Mouse (Mus musculus): ENCODE data around the gene Rgs8. TPM values are rescaled to one million over a fixed set of nuclear protein-coding genes. Genes with fewer than 3 reads are reported as not detected.

Gene Rgs8
- polyA plus RNA-seq, 2 experiments: 0.01 TPM; not detected in 1

GRCm38 (mm10) chr1:153730671-153731070 is 77.8 kb downstream of the Rgs8 start:
- Histone ChIP-seq H3K4me1 (replicated peaks; ENCODE audit: control insufficient read depth in 2 of 2, insufficient read depth in 2 of 2, low read length in 1 of 2) (no peaks in the 10 kb centered on the region), H3K9ac (replicated peaks) (no peak overlapping the region), H3K9me3 (ENCODE audit: control insufficient read depth, low read length) (no peaks in the 10 kb centered on the region), H3K27me3 (ENCODE audit: control insufficient read depth, insufficient read depth, low read length) (no peaks in the 10 kb centered on the region), H3K4me3 (ENCODE audit: insufficient read depth in 1 of 2, low read depth in 2 of 2, low read length in 2 of 2) (no peak overlapping the region), H3K27ac (no peak overlapping the region), H3K4me2 (ENCODE audit: low read depth) (no peak overlapping the region), H3K36me3 (replicated peaks; ENCODE audit: control insufficient read depth, insufficient read depth, low read depth) (no peaks in the 10 kb centered on the region)
- whole genome bisulfite sequencing (ENCODE audit: insufficient replicate concordance): 50% methylated on average over 3 of the region's 3 CpGs
- no peak for TF ChIP-seq CTCF (IDR thresholded peaks at IDR 0.05; ENCODE audit: low read depth)
- TF ChIP-seq EP300 (IDR thresholded peaks at IDR 0.05; ENCODE audit: low read depth): no peak
- no peak for ATAC-seq (ENCODE audit: insufficient read depth)
- DNase-seq (ENCODE audit: low read depth in 3 of 3, low spot score in 3 of 3): no peak

GRCm38 (mm10) chr1:153733181-153733580 is 80.4 kb downstream of the Rgs8 start:
- no peaks in the 10 kb centered on the region for H3K36me3 ChIP-seq (replicated peaks; ENCODE audit: control insufficient read depth, insufficient read depth, low read depth)
- no peaks in the 10 kb centered on the region for H3K4me1 ChIP-seq (replicated peaks; ENCODE audit: control insufficient read depth in 2 of 2, insufficient read depth in 2 of 2, low read length in 1 of 2)
- H3K4me2 ChIP-seq (ENCODE audit: low read depth): no peak overlapping the region
- H3K4me3 ChIP-seq (ENCODE audit: insufficient read depth in 1 of 2, low read depth in 2 of 2, low read length in 2 of 2): no peak overlapping the region
- no peaks in the 10 kb centered on the region; the same call in 1 of the 2 replicates for H3K27me3 ChIP-seq (ENCODE audit: control insufficient read depth, insufficient read depth, low read length)
- no peak overlapping the region for H3K27ac ChIP-seq
- no peak for DNase-seq (ENCODE audit: low read depth in 3 of 3, low spot score in 3 of 3)
- ATAC-seq (ENCODE audit: insufficient read depth): no peak
- WGBS (ENCODE audit: insufficient replicate concordance): 58% methylated on average over 9 of the region's 9 CpGs
- H3K9ac ChIP-seq (replicated peaks): no peak overlapping the region
- H3K9me3 ChIP-seq (ENCODE audit: control insufficient read depth, low read length): no peaks in the 10 kb centered on the region
- TF ChIP-seq CTCF (IDR thresholded peaks at IDR 0.05; ENCODE audit: low read depth) (no peak), EP300 (IDR thresholded peaks at IDR 0.05; ENCODE audit: low read depth) (no peak)

GRCm38 (mm10) chr1:153734866-153735265 is 82.0 kb downstream of the Rgs8 start:
- no peak for ATAC-seq (ENCODE audit: insufficient read depth)
- no peak overlapping the region for H3K27ac ChIP-seq
- no peak overlapping the region for H3K4me3 ChIP-seq (ENCODE audit: insufficient read depth in 1 of 2, low read depth in 2 of 2, low read length in 2 of 2)
- no peak overlapping the region for H3K4me2 ChIP-seq (ENCODE audit: low read depth)
- H3K9ac ChIP-seq (replicated peaks): no peak overlapping the region
- H3K4me1 ChIP-seq (replicated peaks; ENCODE audit: control insufficient read depth in 2 of 2, insufficient read depth in 2 of 2, low read length in 1 of 2): no peaks in the 10 kb centered on the region; a peak in 1 of 4 replicates
- H3K9me3 ChIP-seq (ENCODE audit: control insufficient read depth, low read length): no peaks in the 10 kb centered on the region
- TF ChIP-seq CTCF (IDR thresholded peaks at IDR 0.05; ENCODE audit: low read depth) (no peak), EP300 (IDR thresholded peaks at IDR 0.05; ENCODE audit: low read depth) (no peak)
- 57% methylated on average over 4 of the region's 4 CpGs for WGBS (ENCODE audit: insufficient replicate concordance)
- peaks cover 9% of the 10 kb centered on the region for H3K27me3 ChIP-seq (ENCODE audit: control insufficient read depth, insufficient read depth, low read length)
- DNase-seq (ENCODE audit: low read depth in 3 of 3, low spot score in 3 of 3): no peak
- no peaks in the 10 kb centered on the region for H3K36me3 ChIP-seq (replicated peaks; ENCODE audit: control insufficient read depth, insufficient read depth, low read depth)

GRCm38 (mm10) chr1:153736096-153736495 is 83.3 kb downstream of the Rgs8 start:
- ATAC-seq (ENCODE audit: insufficient read depth) (no peak), DNase-seq (ENCODE audit: low read depth in 3 of 3, low spot score in 3 of 3) (no peak)
- no peaks in the 10 kb centered on the region; a peak in 1 of 4 replicates for H3K4me1 ChIP-seq (replicated peaks; ENCODE audit: control insufficient read depth in 2 of 2, insufficient read depth in 2 of 2, low read length in 1 of 2)
- TF ChIP-seq CTCF (IDR thresholded peaks at IDR 0.05; ENCODE audit: low read depth) (no peak), EP300 (IDR thresholded peaks at IDR 0.05; ENCODE audit: low read depth) (no peak)
- no peak overlapping the region for H3K4me2 ChIP-seq (ENCODE audit: low read depth)
- H3K9ac ChIP-seq (replicated peaks): no peak overlapping the region
- H3K27me3 ChIP-seq (ENCODE audit: control insufficient read depth, insufficient read depth, low read length): peaks cover 19% of the 10 kb centered on the region
- no peak overlapping the region for H3K27ac ChIP-seq
- H3K36me3 ChIP-seq (replicated peaks; ENCODE audit: control insufficient read depth, insufficient read depth, low read depth): no peaks in the 10 kb centered on the region
- no peak overlapping the region for H3K4me3 ChIP-seq (ENCODE audit: insufficient read depth in 1 of 2, low read depth in 2 of 2, low read length in 2 of 2)
- 39% methylated on average over 6 of the region's 6 CpGs for WGBS (ENCODE audit: insufficient replicate concordance)
- no peaks in the 10 kb centered on the region for H3K9me3 ChIP-seq (ENCODE audit: control insufficient read depth, low read length)

- H3K4me2 ChIP-seq (ENCODE audit: low read depth): no peak overlapping the region
- ATAC-seq (ENCODE audit: insufficient read depth) (no peak), DNase-seq (ENCODE audit: low read depth in 3 of 3, low spot score in 3 of 3) (no peak)
- H3K27ac ChIP-seq: no peak overlapping the region
- H3K9me3 ChIP-seq (ENCODE audit: control insufficient read depth, low read length): no peaks in the 10 kb centered on the region
- TF ChIP-seq EP300 (IDR thresholded peaks at IDR 0.05; ENCODE audit: low read depth): no peak
- no peak for TF ChIP-seq CTCF (IDR thresholded peaks at IDR 0.05; ENCODE audit: low read depth)
- H3K4me1 ChIP-seq (replicated peaks; ENCODE audit: control insufficient read depth in 2 of 2, insufficient read depth in 2 of 2, low read length in 1 of 2): no peaks in the 10 kb centered on the region; a peak in 1 of 4 replicates
- no peak overlapping the region for H3K4me3 ChIP-seq (ENCODE audit: insufficient read depth in 1 of 2, low read depth in 2 of 2, low read length in 2 of 2)
- no peaks in the 10 kb centered on the region for H3K36me3 ChIP-seq (replicated peaks; ENCODE audit: control insufficient read depth, insufficient read depth, low read depth)
- no peak overlapping the region for H3K9ac ChIP-seq (replicated peaks)
- H3K27me3 ChIP-seq (ENCODE audit: control insufficient read depth, insufficient read depth, low read length): peaks cover 24% of the 10 kb centered on the region
- 48% methylated on average over 9 of the region's 9 CpGs for WGBS (ENCODE audit: insufficient replicate concordance)
Observed at GRCm38 (mm10) chr1:153737101-153738085, 84.6 kb downstream of the Rgs8 start.

Data from liver, embryonic 14.5 days (tissue).